Mouse (Mus musculus): ENCODE results near the gene Telo2. TPM values are rescaled to one million over a fixed set of nuclear protein-coding genes. Genes with fewer than 3 reads are reported as not detected.

The Telo2 gene
- total and polyA plus RNA-seq, 3 experiments = 25.5 to 34.9 (median 28.4) TPM

- H3K4me2 ChIP-seq (ENCODE audit: insufficient read depth, low read depth, poor library complexity, severe bottlenecking) = no peak overlapping the region
- no peak overlapping the region for H3K27ac ChIP-seq (ENCODE audit: insufficient read depth, low read depth)
- H3K27me3 ChIP-seq (replicated peaks) = no peaks in the 10 kb centered on the region
- H3K36me3 ChIP-seq (replicated peaks in 1 of 2; ENCODE audit: control insufficient read depth in 1 of 2, insufficient read depth in 1 of 2, low read length in 1 of 2) = peaks cover 45 to 80% of the 10 kb centered on the region in 2 experiments
- H3K79me2 ChIP-seq (replicated peaks; ENCODE audit: control insufficient read depth, extremely low read depth, insufficient read depth, poor library complexity, severe bottlenecking) = no peaks in the 10 kb centered on the region
- dilution Hi-C loops (cut with MboI; ENCODE audit: extremely low pct_ligation_motif_present, extremely low pct_unique_long_range_greater_than_20kb, low sequenced_read_pairs) (no loop called here), in situ Hi-C loops (cut with MboI; ENCODE audit: low pct_ligation_motif_present, low pct_unique_long_range_greater_than_20kb, low sequenced_read_pairs) (loop anchor here (5.0 kb wide), 1 partner anchor 166 kb away; no protein-coding TSS in a partner anchor)
- no peak overlapping the region for H3K4me3 ChIP-seq (replicated peaks in 1 of 3; ENCODE audit: low read depth in 2 of 3, low read length in 2 of 3, poor library complexity in 1 of 3)
- DNase-seq (ENCODE audit: extremely low read depth) = no peak
- no peak overlapping the region for H3K9ac ChIP-seq (ENCODE audit: insufficient read depth, low read depth)
- peaks cover 2 to 27% of the 10 kb centered on the region in 2 experiments; a peak in 3 of 4 replicates for H3K4me1 ChIP-seq (ENCODE audit: control insufficient read depth in 1 of 2, insufficient read depth in 2 of 2)
- no peaks in the 10 kb centered on the region for H3K9me3 ChIP-seq (replicated peaks; ENCODE audit: low read length)
- TF ChIP-seq SMC3 (IDR thresholded peaks at IDR 0.05; ENCODE audit: low read depth, low read length) = no peak
- no peak for TF ChIP-seq CTCF (conservative IDR thresholded peaks at IDR 0.05 in 1 of 2, IDR thresholded peaks at IDR 0.05 in 1 of 2; ENCODE audit: low read depth in 2 of 2, low read length in 2 of 2)
- no peak for TF ChIP-seq E2F4 (IDR thresholded peaks at IDR 0.05; ENCODE audit: insufficient replicate concordance, low read depth, low read length)
- TF ChIP-seq MYC (IDR thresholded peaks at IDR 0.05; ENCODE audit: low read depth, low read length) = no peak
- no peak for TF ChIP-seq CHD2 (IDR thresholded peaks at IDR 0.05; ENCODE audit: low read length)
Measured at GRCm38 (mm10) chr17:25111220-25111619, 4.5 kb downstream of the Telo2 start.

DNA sequence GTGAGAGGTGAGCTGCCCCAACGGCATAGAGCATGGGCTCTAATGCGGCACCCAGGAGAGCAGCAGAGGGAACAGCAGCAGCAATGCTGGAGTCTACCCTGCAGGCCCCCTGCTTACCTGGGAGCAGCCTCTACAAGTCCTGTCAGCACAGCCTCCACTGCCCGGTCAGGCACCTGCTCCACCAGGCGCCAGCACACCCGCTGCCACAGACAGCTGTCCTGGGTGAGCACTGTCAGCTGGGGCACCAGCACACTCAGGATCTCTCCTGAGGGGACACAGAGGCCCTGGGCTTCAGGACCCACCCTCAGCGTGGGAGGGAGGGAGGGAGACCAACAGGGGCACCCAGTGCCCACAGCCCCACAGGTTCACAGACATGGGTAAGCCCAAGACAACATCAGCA lies 5.2 kb downstream of the Telo2 start:
- in situ Hi-C loops (cut with MboI; ENCODE audit: low pct_ligation_motif_present, low pct_unique_long_range_greater_than_20kb, low sequenced_read_pairs) (loop anchor here (5.0 kb wide), 1 partner anchor 167 kb away; no protein-coding TSS in a partner anchor), dilution Hi-C loops (cut with MboI; ENCODE audit: extremely low pct_ligation_motif_present, extremely low pct_unique_long_range_greater_than_20kb, low sequenced_read_pairs) (no loop called here)
- peaks cover 0 to 24% of the 10 kb centered on the region in 2 experiments; a peak in 3 of 4 replicates for H3K4me1 ChIP-seq (ENCODE audit: control insufficient read depth in 1 of 2, insufficient read depth in 2 of 2)
- no peak overlapping the region for H3K4me2 ChIP-seq (ENCODE audit: insufficient read depth, low read depth, poor library complexity, severe bottlenecking)
- H3K36me3 ChIP-seq (replicated peaks in 1 of 2; ENCODE audit: control insufficient read depth in 1 of 2, insufficient read depth in 1 of 2, low read length in 1 of 2) = peaks cover 51 to 87% of the 10 kb centered on the region in 2 experiments
- no peaks in the 10 kb centered on the region for H3K9me3 ChIP-seq (replicated peaks; ENCODE audit: low read length)
- TF ChIP-seq NRF1 (IDR thresholded peaks at IDR 0.05; ENCODE audit: low read depth, low read length) = no peak
- no peak for TF ChIP-seq MEF2A (IDR thresholded peaks at IDR 0.05; ENCODE audit: borderline replicate concordance, low read depth, low read length)
- TF ChIP-seq MYC (IDR thresholded peaks at IDR 0.05; ENCODE audit: low read depth, low read length) = no peak
- no peak for TF ChIP-seq POLR2AphosphoS2 (IDR thresholded peaks at IDR 0.05; ENCODE audit: low read depth, low read length)
- TF ChIP-seq E2F4 (IDR thresholded peaks at IDR 0.05; ENCODE audit: insufficient replicate concordance, low read depth, low read length) = no peak
- no peak for TF ChIP-seq MAZ (IDR thresholded peaks at IDR 0.05; ENCODE audit: low read depth, low read length)
- TF ChIP-seq CHD1 (IDR thresholded peaks at IDR 0.05; ENCODE audit: low read depth, low read length) = no peak
- no peak for TF ChIP-seq TBP (conservative IDR thresholded peaks at IDR 0.05; ENCODE audit: low read depth, low read length)
- no peak for TF ChIP-seq CHD2 (IDR thresholded peaks at IDR 0.05; ENCODE audit: low read length)
- no peaks in the 10 kb centered on the region for H3K27me3 ChIP-seq (replicated peaks)
- no peak overlapping the region for H3K27ac ChIP-seq (ENCODE audit: insufficient read depth, low read depth)
- no peak for DNase-seq (ENCODE audit: extremely low read depth)
- no peak overlapping the region for H3K4me3 ChIP-seq (replicated peaks in 1 of 3; ENCODE audit: low read depth in 2 of 3, low read length in 2 of 3, poor library complexity in 1 of 3)
- H3K9ac ChIP-seq (ENCODE audit: insufficient read depth, low read depth) = no peak overlapping the region
- H3K79me2 ChIP-seq (replicated peaks; ENCODE audit: control insufficient read depth, extremely low read depth, insufficient read depth, poor library complexity, severe bottlenecking) = no peaks in the 10 kb centered on the region

DNA sequence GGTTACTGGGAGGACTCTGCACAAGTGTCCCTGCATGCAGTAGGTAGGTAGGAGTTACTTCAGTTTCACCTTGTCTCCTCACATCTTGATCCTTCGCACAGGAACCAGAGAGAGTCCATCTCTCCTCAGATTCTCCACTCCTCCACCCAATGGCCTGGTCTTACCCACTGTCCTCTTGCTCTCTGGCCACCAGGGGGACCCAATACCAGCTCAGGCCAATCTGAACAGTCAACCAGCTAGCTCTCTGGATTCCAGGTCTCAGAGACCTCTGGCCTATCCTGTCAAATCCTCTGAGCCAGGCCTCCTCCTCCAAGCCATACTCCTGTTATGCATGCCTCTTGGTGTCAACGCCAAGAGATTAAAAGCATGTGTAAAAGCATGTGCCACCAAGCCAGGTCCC lies 6.2 kb downstream of the Telo2 start:
- H3K4me2 ChIP-seq (ENCODE audit: insufficient read depth, low read depth, poor library complexity, severe bottlenecking) = no peak overlapping the region
- no peaks in the 10 kb centered on the region for H3K79me2 ChIP-seq (replicated peaks; ENCODE audit: control insufficient read depth, extremely low read depth, insufficient read depth, poor library complexity, severe bottlenecking)
- H3K9ac ChIP-seq (ENCODE audit: insufficient read depth, low read depth) = no peak overlapping the region
- H3K27ac ChIP-seq (ENCODE audit: insufficient read depth, low read depth) = no peak overlapping the region
- no peaks in the 10 kb centered on the region for H3K9me3 ChIP-seq (replicated peaks; ENCODE audit: low read length)
- in situ Hi-C loops (cut with MboI; ENCODE audit: low pct_ligation_motif_present, low pct_unique_long_range_greater_than_20kb, low sequenced_read_pairs) = no loop called here
- H3K36me3 ChIP-seq (replicated peaks in 1 of 2; ENCODE audit: control insufficient read depth in 1 of 2, insufficient read depth in 1 of 2, low read length in 1 of 2) = peaks cover 61 to 97% of the 10 kb centered on the region in 2 experiments
- no peak overlapping the region for H3K4me3 ChIP-seq (replicated peaks in 1 of 3; ENCODE audit: low read depth in 2 of 3, low read length in 2 of 3, poor library complexity in 1 of 3)
- peaks cover 0 to 20% of the 10 kb centered on the region in 2 experiments; a peak in 2 of 4 replicates for H3K4me1 ChIP-seq (ENCODE audit: control insufficient read depth in 1 of 2, insufficient read depth in 2 of 2)
- dilution Hi-C loops (cut with MboI; ENCODE audit: extremely low pct_ligation_motif_present, extremely low pct_unique_long_range_greater_than_20kb, low sequenced_read_pairs) = no loop called here
- peak; percentile 42 for DNase-seq (ENCODE audit: extremely low read depth)
- H3K27me3 ChIP-seq (replicated peaks) = no peaks in the 10 kb centered on the region
- no peak for TF ChIP-seq GABPA (IDR thresholded peaks at IDR 0.05; ENCODE audit: insufficient replicate concordance, low read depth, low read length)
- TF ChIP-seq NRF1 (IDR thresholded peaks at IDR 0.05; ENCODE audit: low read depth, low read length) = no peak
- no peak for TF ChIP-seq MYC (IDR thresholded peaks at IDR 0.05; ENCODE audit: low read depth, low read length)
- no peak for TF ChIP-seq CHD2 (IDR thresholded peaks at IDR 0.05; ENCODE audit: low read length)
- peak; percentile 31 for TF ChIP-seq RAD21 (IDR thresholded peaks at IDR 0.05; ENCODE audit: low read depth, low read length)
- no peak for TF ChIP-seq USF2 (conservative IDR thresholded peaks at IDR 0.05; ENCODE audit: low read depth, low read length)
- TF ChIP-seq EP300 (IDR thresholded peaks at IDR 0.05; ENCODE audit: low read length) = no peak
- TF ChIP-seq RCOR1 (conservative IDR thresholded peaks at IDR 0.05; ENCODE audit: low read depth, low read length) = no peak
- no peak for TF ChIP-seq SIN3A (IDR thresholded peaks at IDR 0.05; ENCODE audit: low read length)
- no peak for TF ChIP-seq TBP (conservative IDR thresholded peaks at IDR 0.05; ENCODE audit: low read depth, low read length)
- TF ChIP-seq BHLHE40 (IDR thresholded peaks at IDR 0.05; ENCODE audit: low read depth, low read length) = no peak
- TF ChIP-seq SMC3 (IDR thresholded peaks at IDR 0.05; ENCODE audit: low read depth, low read length) = peak; percentile 42
- TF ChIP-seq CTCF (conservative IDR thresholded peaks at IDR 0.05 in 1 of 2, IDR thresholded peaks at IDR 0.05 in 1 of 2; ENCODE audit: low read depth in 2 of 2, low read length in 2 of 2) = peak; percentile 14 to 62; a peak in 3 of 4 replicates

Data from CH12.LX (cell line).